Mouse (Mus musculus): ENCODE results near the gene Arid3c. TPM values are rescaled to one million over a fixed set of nuclear protein-coding genes. Genes with fewer than 3 reads are reported as not detected.
"Not testable (repeated sequence)": the region's sequence is repeated elsewhere in the genome, so short reads cannot be mapped to it uniquely, and the experiment has no call there.

Arid3c gene
- polyA plus RNA-seq, 1 experiment from 2014 or later: 1.2 TPM

- no peak overlapping the region for H3K27ac ChIP-seq (ENCODE audit: low read depth, low read length)
- no peak overlapping the region for H3K4me2 ChIP-seq (ENCODE audit: low read depth)
- no peaks in the 10 kb centered on the region for H3K9me3 ChIP-seq (ENCODE audit: control insufficient read depth, low read length)
- H3K27me3 ChIP-seq (ENCODE audit: control insufficient read depth, insufficient read depth, low read length): no peaks in the 10 kb centered on the region
- WGBS: 74% methylated on average over 19 of the region's 19 CpGs
- H3K9ac ChIP-seq (ENCODE audit: low read length): no peak overlapping the region
- H3K4me1 ChIP-seq (ENCODE audit: control insufficient read depth, insufficient read depth, low read length): peaks cover 16% of the 10 kb centered on the region; the same call in 1 of the 2 replicates
- no peak for DNase-seq (ENCODE audit: low spot score)
- H3K36me3 ChIP-seq (ENCODE audit: control insufficient read depth, insufficient read depth, low read length): no peaks in the 10 kb centered on the region
- no peak for ATAC-seq (ENCODE audit: insufficient read depth, low FRiP score, low TSS enrichment)
- no peak overlapping the region for H3K4me3 ChIP-seq (ENCODE audit: low read depth, low read length)
Measured at GRCm38 (mm10) chr4:41705922-41706754, 24.8 kb downstream of the Arid3c start.

DNA sequence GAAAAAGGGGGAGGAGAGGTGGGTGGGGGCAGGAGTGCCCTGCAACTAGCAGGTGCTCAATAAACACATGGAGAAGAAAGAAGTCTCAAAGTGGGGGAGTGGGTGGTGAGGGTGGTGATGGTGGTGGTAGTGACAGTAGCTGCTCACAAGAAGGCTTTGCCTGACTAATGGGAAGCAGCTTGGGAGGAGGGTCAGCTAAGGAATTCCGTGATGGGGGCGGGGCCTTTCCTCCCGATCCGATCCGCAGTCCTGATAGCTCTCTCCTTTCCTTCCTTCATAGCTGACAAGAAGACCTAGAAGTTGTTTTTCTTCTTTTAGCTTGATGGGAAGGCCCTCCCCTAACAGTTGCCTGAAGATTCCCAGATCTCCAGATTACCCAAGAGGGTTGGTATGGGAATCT lies 26.3 kb downstream of the Arid3c start:
- H3K27ac ChIP-seq (ENCODE audit: low read depth, low read length): no peak overlapping the region
- no peaks in the 10 kb centered on the region for H3K9me3 ChIP-seq (ENCODE audit: control insufficient read depth, low read length)
- H3K4me3 ChIP-seq (ENCODE audit: low read depth, low read length): no peak overlapping the region
- H3K4me2 ChIP-seq (ENCODE audit: low read depth): no peak overlapping the region
- no peak for ATAC-seq (ENCODE audit: insufficient read depth, low FRiP score, low TSS enrichment)
- peaks cover 16% of the 10 kb centered on the region; the same call in 1 of the 2 replicates for H3K4me1 ChIP-seq (ENCODE audit: control insufficient read depth, insufficient read depth, low read length)
- no peak overlapping the region for H3K9ac ChIP-seq (ENCODE audit: low read length)
- no peaks in the 10 kb centered on the region for H3K27me3 ChIP-seq (ENCODE audit: control insufficient read depth, insufficient read depth, low read length)
- peak; percentile 24 for DNase-seq (ENCODE audit: low spot score)
- 2% methylated on average over 5 of the region's 5 CpGs for WGBS
- no peaks in the 10 kb centered on the region for H3K36me3 ChIP-seq (ENCODE audit: control insufficient read depth, insufficient read depth, low read length)

DNA sequence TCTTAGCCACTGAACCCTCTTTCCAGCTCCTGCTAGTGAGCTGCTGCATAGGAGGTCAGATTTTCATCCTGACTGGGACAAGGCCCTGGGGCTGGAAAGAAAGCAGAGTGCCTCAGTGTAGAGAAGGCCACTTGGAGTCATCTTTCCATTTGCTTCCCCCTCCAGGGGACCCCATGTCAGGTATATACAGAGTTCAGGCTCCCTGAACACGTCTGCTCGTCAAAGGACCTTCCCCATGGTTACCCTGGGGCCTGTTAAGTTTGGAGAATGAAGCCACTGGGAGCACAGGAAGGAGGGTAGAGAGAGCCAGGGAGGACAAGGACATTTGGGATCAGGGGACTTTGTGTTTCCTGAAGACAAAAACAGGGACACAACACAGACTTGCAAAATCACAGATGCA lies 28.7 kb downstream of the Arid3c start:
- not testable (repeated sequence) for H3K36me3 ChIP-seq (ENCODE audit: control insufficient read depth, insufficient read depth, low read length); H3K4me2 ChIP-seq (ENCODE audit: low read depth); H3K27ac ChIP-seq (ENCODE audit: low read depth, low read length); H3K4me3 ChIP-seq (ENCODE audit: low read depth, low read length); H3K9ac ChIP-seq (ENCODE audit: low read length); H3K27me3 ChIP-seq (ENCODE audit: control insufficient read depth, insufficient read depth, low read length); H3K9me3 ChIP-seq (ENCODE audit: control insufficient read depth, low read length); ATAC-seq (ENCODE audit: insufficient read depth, low FRiP score, low TSS enrichment); DNase-seq (ENCODE audit: low spot score)
- peaks cover 12% of the 10 kb centered on the region; the same call in 1 of the 2 replicates for H3K4me1 ChIP-seq (ENCODE audit: control insufficient read depth, insufficient read depth, low read length)
- WGBS: 68% methylated on average over 2 of the region's 2 CpGs

- H3K36me3 ChIP-seq (ENCODE audit: control insufficient read depth, insufficient read depth, low read length); H3K27ac ChIP-seq (ENCODE audit: low read depth, low read length); H3K27me3 ChIP-seq (ENCODE audit: control insufficient read depth, insufficient read depth, low read length); H3K4me1 ChIP-seq (ENCODE audit: control insufficient read depth, insufficient read depth, low read length); H3K4me2 ChIP-seq (ENCODE audit: low read depth); H3K4me3 ChIP-seq (ENCODE audit: low read depth, low read length); H3K9ac ChIP-seq (ENCODE audit: low read length); DNase-seq (ENCODE audit: low spot score); ATAC-seq (ENCODE audit: insufficient read depth, low FRiP score, low TSS enrichment); H3K9me3 ChIP-seq (ENCODE audit: control insufficient read depth, low read length): not testable (repeated sequence)
- WGBS: 90% methylated on average over 2 of the region's 8 CpGs
Measured at GRCm38 (mm10) chr4:41700224-41700623, 30.7 kb downstream of the Arid3c start.

DNA sequence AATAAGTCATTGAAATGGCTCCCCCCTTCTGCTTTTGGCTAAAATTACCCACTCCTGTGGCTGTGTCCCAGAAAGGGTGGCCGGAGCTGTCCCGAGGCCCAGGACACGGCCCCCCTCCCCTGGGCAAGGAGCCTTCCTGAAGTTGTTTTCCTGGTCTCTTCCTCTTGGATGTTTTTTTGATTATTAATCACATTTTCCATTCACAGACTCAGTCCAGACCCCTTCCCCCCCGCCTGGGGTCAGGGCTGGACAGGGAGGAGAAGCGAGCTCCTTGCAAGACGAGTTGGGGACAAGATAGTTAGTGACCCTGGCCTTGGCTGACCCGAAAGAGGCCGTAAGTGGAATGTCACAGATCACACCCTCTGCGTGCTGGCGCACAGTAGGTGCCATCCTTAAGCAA lies 31.2 kb downstream of the Arid3c start, which contains the start of gene Il11ra1:
Gene Il11ra1, plus strand, starts transcription at position 207 of the 400 bp plus-strand sequence.
- not testable (repeated sequence) for H3K4me3 ChIP-seq (ENCODE audit: low read depth, low read length); H3K36me3 ChIP-seq (ENCODE audit: control insufficient read depth, insufficient read depth, low read length); H3K9ac ChIP-seq (ENCODE audit: low read length); H3K9me3 ChIP-seq (ENCODE audit: control insufficient read depth, low read length); ATAC-seq (ENCODE audit: insufficient read depth, low FRiP score, low TSS enrichment); H3K4me1 ChIP-seq (ENCODE audit: control insufficient read depth, insufficient read depth, low read length); H3K27me3 ChIP-seq (ENCODE audit: control insufficient read depth, insufficient read depth, low read length); H3K4me2 ChIP-seq (ENCODE audit: low read depth); H3K27ac ChIP-seq (ENCODE audit: low read depth, low read length); DNase-seq (ENCODE audit: low spot score)
- WGBS: 73% methylated on average over 8 of the region's 10 CpGs

- ATAC-seq (ENCODE audit: insufficient read depth, low FRiP score, low TSS enrichment); H3K9ac ChIP-seq (ENCODE audit: low read length); H3K9me3 ChIP-seq (ENCODE audit: control insufficient read depth, low read length); H3K27ac ChIP-seq (ENCODE audit: low read depth, low read length); DNase-seq (ENCODE audit: low spot score); H3K4me1 ChIP-seq (ENCODE audit: control insufficient read depth, insufficient read depth, low read length); H3K36me3 ChIP-seq (ENCODE audit: control insufficient read depth, insufficient read depth, low read length); H3K27me3 ChIP-seq (ENCODE audit: control insufficient read depth, insufficient read depth, low read length); H3K4me3 ChIP-seq (ENCODE audit: low read depth, low read length); H3K4me2 ChIP-seq (ENCODE audit: low read depth): not testable (repeated sequence)
- WGBS: 12% methylated on average over 11 of the region's 32 CpGs
Measured at GRCm38 (mm10) chr4:41698421-41699016, 32.4 kb downstream of the Arid3c start.

DNA sequence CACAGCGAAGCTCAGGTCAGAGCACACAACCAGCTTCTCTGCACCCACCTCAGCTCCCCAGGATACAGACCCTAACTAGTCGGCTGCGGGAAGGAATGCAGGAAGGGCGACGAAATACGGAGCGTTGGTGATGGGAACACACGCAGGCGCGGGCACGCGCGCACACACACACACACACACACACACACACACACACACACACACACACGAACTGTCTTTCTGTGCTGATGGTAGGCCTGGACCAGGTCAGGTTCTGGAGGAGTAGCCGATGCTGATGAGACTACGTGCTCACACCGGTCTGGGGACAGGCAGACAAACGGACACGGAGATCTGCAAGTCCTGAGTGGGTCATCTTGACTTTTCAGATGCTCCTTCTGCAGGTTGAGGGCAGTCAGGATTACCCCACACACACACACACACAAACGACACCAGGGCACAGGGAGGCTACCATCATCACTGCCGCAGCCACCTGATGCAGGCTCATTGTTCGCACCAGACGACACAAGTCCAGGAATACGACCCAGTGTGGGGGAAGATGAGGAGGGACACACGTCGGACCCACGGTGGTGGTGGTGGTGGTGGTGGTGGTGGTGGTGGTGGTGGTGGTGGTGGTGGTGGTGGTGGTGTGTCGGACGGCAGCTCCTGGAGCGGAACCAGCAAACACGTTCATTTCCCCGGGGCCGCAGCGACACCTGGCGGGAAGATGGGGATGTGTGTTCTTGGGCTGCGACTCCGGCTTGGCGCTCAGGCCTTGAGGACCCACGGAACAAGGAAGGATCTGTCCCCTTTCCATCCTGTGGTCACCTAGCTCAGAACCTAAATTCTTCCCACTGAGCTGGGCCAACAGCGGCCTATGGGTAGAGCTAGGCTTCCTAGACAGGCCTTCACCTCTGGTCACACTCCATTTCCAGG lies 33.8 kb downstream of the Arid3c start, which contains the start of gene Cntfr:
Gene Cntfr, minus strand, starts transcription at position 160 of the 912 bp plus-strand sequence.
- not testable (repeated sequence) for H3K27ac ChIP-seq (ENCODE audit: low read depth, low read length); H3K9me3 ChIP-seq (ENCODE audit: control insufficient read depth, low read length); ATAC-seq (ENCODE audit: insufficient read depth, low FRiP score, low TSS enrichment); H3K4me1 ChIP-seq (ENCODE audit: control insufficient read depth, insufficient read depth, low read length); H3K36me3 ChIP-seq (ENCODE audit: control insufficient read depth, insufficient read depth, low read length); H3K27me3 ChIP-seq (ENCODE audit: control insufficient read depth, insufficient read depth, low read length); H3K4me3 ChIP-seq (ENCODE audit: low read depth, low read length); H3K4me2 ChIP-seq (ENCODE audit: low read depth); H3K9ac ChIP-seq (ENCODE audit: low read length)
- DNase-seq (ENCODE audit: low spot score): peak; percentile 82
- whole genome bisulfite sequencing: 12% methylated on average over 26 of the region's 40 CpGs

- H3K4me3 ChIP-seq (ENCODE audit: low read depth, low read length); DNase-seq (ENCODE audit: low spot score); H3K27ac ChIP-seq (ENCODE audit: low read depth, low read length); ATAC-seq (ENCODE audit: insufficient read depth, low FRiP score, low TSS enrichment); H3K4me1 ChIP-seq (ENCODE audit: control insufficient read depth, insufficient read depth, low read length); H3K9me3 ChIP-seq (ENCODE audit: control insufficient read depth, low read length); H3K4me2 ChIP-seq (ENCODE audit: low read depth); H3K36me3 ChIP-seq (ENCODE audit: control insufficient read depth, insufficient read depth, low read length); H3K27me3 ChIP-seq (ENCODE audit: control insufficient read depth, insufficient read depth, low read length); H3K9ac ChIP-seq (ENCODE audit: low read length): not testable (repeated sequence)
- 8% methylated on average over 13 of the region's 15 CpGs for WGBS
Measured at GRCm38 (mm10) chr4:41696452-41696851, 34.5 kb downstream of the Arid3c start.

All from neural tube, embryonic 11.5 days (tissue).